Mouse (Mus musculus) kidney, adult 8-10 months (tissue): ENCODE data around the gene Crocc2.

Experiments
- DNase-seq, 2 experiments: peaks; one replicate each; pipeline ENCODE4 v3.0.0; 2022

Crocc2 gene

GRCm38 (mm10) chr1:93277041-93277440 lies 108.5 kb downstream of the Crocc2 start:
- no peak for DNase-seq
